Mouse (Mus musculus): ENCODE results near the gene Arl15.

Gene Arl15

DNA sequence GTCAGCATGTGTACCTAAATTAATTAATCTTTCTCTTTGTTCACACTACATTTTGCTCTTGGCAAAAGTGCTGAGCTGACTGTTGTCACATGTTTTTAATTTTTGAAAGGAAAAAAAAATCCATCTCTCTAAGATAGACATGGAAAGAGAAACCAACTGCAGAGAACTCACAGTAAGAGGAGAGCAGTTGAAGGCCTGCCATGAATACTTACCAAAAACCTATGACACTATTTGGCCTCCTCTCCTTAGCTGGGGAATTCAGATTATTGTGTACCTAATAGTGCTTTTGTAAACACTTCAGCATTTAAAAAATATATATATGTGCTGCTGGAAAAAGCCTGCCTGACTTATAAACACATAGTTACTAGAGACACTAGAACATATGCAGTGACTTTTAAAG, 302.1 kb downstream of the Arl15 start:
- ATAC-seq (ENCODE audit: low TSS enrichment): no peak

DNA sequence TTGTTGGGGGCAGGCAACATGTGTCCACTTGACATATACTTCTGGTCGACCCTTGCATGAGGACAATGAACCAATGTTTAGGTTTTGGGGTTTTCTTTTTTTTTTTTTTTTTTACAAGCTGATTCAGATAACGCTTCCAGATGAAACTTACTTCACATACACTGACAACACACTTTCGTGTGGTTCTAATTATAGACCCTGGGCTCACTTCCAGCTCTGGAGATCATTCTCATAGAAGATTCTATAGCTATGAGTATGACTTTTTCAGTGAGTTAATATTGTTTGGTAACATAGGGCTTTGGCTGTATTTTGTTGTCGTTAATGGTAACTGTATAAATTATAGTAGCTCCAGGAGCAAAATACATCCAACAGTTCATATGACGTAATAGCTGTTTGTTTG, 306.9 kb downstream of the Arl15 start:
- ATAC-seq (ENCODE audit: low TSS enrichment): peak; percentile 64

- peak; percentile 65 for ATAC-seq (ENCODE audit: low TSS enrichment)
Measured at GRCm38 (mm10) chr13:114106083-114106482, 311.8 kb downstream of the Arl15 start.

DNA sequence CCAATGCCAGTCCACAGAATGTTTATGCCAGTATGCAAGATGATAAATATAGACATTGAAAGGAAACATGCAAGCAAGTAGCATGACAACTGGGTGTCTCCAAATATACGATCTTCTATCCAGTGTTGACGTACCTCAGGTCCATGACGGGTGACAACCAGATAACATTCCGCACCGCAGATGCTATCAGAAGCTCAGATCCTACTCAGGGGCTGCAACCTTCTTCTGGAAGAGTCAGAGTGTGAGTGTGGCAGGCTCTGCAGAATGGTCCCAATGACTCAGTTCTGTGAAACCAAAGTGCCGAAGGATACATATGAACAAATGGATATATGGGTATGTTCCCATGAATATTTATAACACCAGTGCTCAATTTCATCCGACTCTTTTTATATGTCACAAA, 313.2 kb downstream of the Arl15 start:
- ATAC-seq (ENCODE audit: low TSS enrichment): peak; percentile 77

DNA sequence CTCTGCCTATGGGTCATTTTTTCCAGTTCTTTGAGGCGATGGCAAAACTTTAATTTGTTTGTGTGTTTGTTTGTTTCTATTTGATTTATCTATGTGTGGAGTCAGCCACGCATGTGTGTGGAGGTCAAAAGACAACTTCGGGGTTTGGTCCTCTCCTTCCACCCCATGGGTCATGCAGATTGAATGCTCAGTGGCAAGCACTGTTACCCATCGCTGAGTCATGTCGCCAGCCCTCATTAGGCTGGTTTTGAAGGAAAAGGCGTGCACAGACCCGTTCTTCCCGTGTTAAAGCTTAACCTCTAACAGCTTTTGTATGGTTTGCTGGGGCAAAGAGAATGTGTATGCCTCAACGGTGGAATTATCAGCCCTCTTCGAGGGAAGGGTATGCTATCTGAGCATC, 315.1 kb downstream of the Arl15 start:
- no peak for ATAC-seq (ENCODE audit: low TSS enrichment)

DNA sequence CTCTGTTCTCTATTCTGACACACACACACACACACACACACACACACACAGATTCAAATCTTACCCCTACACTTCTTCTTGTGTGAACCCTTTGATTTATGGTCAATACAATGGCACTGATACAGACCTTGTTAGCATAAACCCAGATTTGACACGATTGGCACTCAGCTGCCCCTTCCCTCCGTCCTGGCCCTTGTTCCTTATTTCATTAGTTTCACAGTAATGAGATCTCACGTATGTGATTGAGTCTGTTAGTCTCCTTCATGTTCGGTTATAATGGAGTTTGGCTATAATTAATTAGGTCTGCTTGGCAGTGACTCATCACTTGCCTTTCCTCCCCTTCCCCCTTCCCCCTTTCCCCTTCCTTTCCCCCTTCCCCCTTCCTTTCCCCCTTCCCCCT, 315.5 kb downstream of the Arl15 start:
- ATAC-seq (ENCODE audit: low TSS enrichment): no peak

- ATAC-seq (ENCODE audit: low TSS enrichment): no peak
Measured at GRCm38 (mm10) chr13:114113516-114113915, 319.2 kb downstream of the Arl15 start.

DNA sequence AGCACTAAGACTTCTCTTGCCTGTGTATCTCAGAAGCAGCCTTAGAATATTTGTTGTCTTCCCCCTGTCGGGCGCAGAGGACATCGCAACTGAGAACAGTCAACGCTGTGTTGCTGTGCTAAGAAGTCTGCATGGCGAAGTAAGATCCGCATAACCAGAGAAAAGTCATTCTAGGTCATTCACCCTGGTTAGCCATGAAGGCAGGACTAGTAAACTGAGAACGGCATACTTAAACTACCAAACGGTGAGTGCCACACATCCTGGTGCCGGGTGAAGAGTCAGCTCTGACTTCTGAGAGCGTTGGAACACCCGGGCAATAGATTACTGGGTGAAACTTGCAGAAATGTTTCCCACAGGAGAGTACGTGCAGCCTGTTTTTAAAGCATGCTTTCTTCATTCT, 320.3 kb downstream of the Arl15 start:
- no peak for ATAC-seq (ENCODE audit: low TSS enrichment)

DNA sequence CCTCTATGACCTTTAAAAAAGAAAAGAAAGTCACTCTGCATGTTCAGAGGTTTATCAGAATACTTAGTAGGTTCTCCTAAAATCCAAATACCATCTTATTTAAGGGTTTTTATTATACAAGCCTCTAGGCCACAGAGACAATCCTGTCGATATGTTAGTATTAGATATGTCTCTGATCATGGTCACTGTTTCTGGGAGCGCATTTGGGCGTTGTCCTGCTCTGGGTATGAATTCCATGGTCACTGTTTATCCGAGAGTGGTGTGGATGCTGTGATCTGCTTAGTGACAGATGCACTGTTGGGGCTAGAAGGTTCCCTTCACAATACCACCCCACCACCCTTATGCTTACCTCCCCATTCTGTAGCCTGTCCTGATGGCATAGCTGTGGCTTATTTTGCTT, 320.8 kb downstream of the Arl15 start:
- no peak for ATAC-seq (ENCODE audit: low TSS enrichment)

- ATAC-seq (ENCODE audit: low TSS enrichment): no peak
Measured at GRCm38 (mm10) chr13:114118104-114118830, 324.0 kb downstream of the Arl15 start.

GRCm38 (mm10) chr13:114119816-114120215, 325.5 kb downstream of the Arl15 start:
- peak; percentile 45 for ATAC-seq (ENCODE audit: low TSS enrichment)

GRCm38 (mm10) chr13:114121591-114121990, 327.3 kb downstream of the Arl15 start:
- no peak for ATAC-seq (ENCODE audit: low TSS enrichment)

- no peak for ATAC-seq (ENCODE audit: low TSS enrichment)
Measured at GRCm38 (mm10) chr13:114123391-114123790, 329.1 kb downstream of the Arl15 start.

- ATAC-seq (ENCODE audit: low TSS enrichment): peak; percentile 38
Measured at GRCm38 (mm10) chr13:114124385-114124784, 330.1 kb downstream of the Arl15 start.

- ATAC-seq (ENCODE audit: low TSS enrichment): no peak; the same call in 1 of the 2 replicates
Measured at GRCm38 (mm10) chr13:114124991-114125390, 330.7 kb downstream of the Arl15 start.

DNA sequence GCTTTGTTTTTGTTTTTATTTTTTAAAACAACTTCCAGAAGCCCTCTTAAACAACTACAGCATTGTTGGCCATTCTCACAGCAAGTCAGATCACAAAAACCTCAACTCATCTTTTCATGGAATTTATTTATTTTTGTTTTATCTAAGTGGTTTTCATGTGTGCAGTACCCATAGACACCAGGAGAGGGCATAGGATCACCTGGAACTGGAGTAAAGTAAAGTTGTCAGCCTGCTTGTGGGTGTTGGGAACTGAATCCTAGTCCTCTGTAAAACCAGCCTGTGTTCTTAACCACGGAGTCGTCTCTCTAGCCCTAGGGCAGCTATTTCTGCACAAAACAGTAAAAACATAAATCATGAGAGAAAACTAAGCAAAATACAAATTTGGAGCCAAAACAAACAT, 334.1 kb downstream of the Arl15 start:
- no peak for ATAC-seq (ENCODE audit: low TSS enrichment)

DNA sequence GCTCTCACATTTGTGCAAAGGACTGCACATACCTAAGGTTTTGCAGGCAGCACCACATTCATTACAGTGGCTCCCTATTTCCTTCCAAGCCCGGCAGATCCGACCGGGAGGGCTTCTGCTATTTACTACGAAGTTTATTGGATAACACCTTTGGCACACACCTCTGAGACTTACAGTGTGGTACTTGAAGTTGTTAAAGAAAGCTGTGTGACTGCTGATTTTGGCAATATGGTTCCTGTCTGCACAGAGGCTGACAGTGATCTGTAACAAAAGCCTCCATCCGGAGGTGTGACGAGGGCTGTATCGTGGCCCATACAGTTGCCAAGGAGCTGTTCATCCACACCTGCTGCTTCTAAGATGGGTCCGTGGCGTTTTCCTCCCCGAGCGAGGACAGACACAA, 335.7 kb downstream of the Arl15 start:
- ATAC-seq (ENCODE audit: low TSS enrichment): peak; percentile 17; the same call in 1 of the 2 replicates

DNA sequence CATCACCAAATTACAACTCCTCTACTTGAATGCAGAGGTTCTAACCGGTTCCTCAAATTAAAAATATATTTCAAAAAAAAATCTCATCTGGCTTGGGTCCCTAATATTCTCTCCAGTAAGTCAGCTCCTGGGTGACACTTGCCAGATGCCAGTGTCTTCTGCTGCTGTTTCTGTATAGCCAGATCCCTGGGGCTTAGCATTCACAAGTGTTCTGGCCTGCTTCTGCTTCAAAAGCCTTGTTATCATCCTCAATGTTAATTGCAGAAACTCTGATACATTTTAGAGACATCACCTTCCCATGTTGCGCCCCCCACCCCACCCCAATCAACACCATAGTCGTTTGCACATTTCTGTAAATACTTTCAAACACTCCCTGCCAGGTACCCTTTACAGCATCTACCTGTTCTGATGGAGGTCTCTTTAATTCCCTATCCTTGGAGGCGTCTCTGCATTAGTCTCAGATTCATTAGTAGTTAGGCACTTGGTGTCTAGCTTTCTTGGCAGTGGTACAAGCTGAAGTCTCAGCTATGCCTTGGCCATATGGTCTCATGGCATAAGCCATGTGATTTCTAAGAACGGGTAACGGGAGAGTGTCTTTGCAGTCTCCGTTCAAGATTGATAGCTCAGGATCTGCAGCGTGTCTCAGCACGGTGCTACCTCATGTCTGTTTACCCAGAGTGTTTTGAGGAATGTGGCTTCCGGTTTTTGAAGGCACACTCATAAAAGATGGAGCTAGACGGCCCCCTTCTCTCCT, 336.4 kb downstream of the Arl15 start:
- ATAC-seq (ENCODE audit: low TSS enrichment): peak; percentile 74

DNA sequence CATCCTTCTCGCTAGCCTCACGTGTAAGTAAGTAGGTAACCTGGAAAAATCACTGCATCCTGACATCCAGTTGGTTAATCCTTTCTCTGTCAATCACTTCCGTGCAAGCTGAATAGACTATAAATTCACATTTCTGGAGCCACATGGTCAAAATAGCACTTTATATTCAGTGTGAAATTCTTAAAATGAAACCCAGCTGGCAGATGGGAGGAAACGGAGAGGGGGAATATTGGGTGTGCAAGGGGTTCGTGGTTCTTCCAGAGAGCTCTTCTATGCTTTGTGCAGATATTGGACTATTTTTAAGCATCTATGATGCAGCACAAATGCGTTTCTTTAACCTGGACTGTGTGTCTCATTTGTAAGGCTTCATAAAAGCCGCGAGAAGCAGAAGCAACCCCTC, 344.6 kb downstream of the Arl15 start:
- ATAC-seq (ENCODE audit: low TSS enrichment): peak; percentile 66

- no peak; the same call in 1 of the 2 replicates for ATAC-seq (ENCODE audit: low TSS enrichment)
Measured at GRCm38 (mm10) chr13:114139570-114139969, 345.3 kb downstream of the Arl15 start.

DNA sequence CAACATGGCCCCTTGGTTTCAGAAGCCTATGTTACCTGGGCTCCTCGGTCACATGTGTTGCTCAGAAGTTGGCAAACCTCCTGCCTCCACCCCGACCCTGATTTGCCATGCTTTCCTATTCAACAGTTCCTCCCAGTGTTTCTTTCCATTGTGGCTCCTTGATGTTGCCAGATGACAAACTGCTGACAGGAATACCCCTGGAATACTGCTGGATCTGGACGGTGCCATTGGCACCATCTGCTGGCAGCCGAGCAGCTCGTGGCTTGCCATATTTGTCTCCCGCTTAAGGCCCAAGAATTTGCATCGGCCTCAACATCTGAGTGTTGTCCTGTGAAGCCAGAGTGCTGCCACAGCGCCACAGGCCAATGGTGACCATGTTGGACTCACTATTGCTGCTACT, 348.5 kb downstream of the Arl15 start:
- ATAC-seq (ENCODE audit: low TSS enrichment): 0 out of 2 replicates have a peak, but pooled peaks have one; percentile 22

DNA sequence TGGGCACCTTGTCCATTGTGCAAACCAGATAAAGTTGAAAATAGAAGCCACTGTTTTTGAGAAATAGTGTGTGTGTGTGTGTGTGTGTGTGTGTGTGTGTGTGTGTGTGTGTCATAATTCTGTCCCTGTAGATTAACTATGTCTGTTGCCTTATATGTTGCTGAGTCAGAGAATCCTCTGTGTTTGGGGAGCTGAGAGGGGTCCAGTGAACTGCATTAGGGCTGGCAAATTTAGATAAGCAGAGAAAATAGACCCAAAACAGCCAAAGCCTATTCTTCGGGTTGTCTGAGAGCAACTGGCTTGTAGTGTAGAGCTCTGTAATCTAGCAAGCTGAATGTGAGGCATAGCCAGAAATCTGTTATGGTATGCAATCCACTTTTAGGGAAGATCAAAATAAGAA, 348.9 kb downstream of the Arl15 start:
- ATAC-seq (ENCODE audit: low TSS enrichment): no peak
